Mouse (Mus musculus) midbrain, embryonic 11.5 days (tissue): ENCODE results near the gene Fam71b. TPM values are rescaled to one million over a fixed set of nuclear protein-coding genes. Genes with fewer than 3 reads are reported as not detected.

Experiments
- ATAC-seq: fragments of 200-750 bp; cut with Nextera tagmentation; 2 replicates; pipeline ENCODE4 v1.8.0; 2017; ENCODE audit warnings: moderate TSS enrichment, moderate library complexity; ENCODE audit not compliant: low FRiP score
- DNase-seq: peaks from one replicate; pipeline ENCODE4 v3.0.0; 2015; ENCODE audit warnings: low spot score; ENCODE audit errors: missing footprints
- H3K27ac ChIP-seq: fragments of 300-500 bp; sonication (generic); 2 replicates; pipeline ENCODE4 v1.5.1; 2014; ENCODE audit warnings: low read depth, low read length
- H3K27me3 ChIP-seq: fragments of 300-500 bp; sonication (generic); 2 replicates; pipeline ENCODE4 v1.6.1; 2014; ENCODE audit warnings: mild to moderate bottlenecking, low read length, moderate library complexity, mixed read lengths; ENCODE audit not compliant: control insufficient read depth, insufficient read depth
- H3K36me3 ChIP-seq: fragments of 300-500 bp; sonication (generic); 2 replicates; pipeline ENCODE4 v1.6.1; 2014; ENCODE audit warnings: mild to moderate bottlenecking, low read length, moderate library complexity, mixed read lengths; ENCODE audit not compliant: control insufficient read depth, insufficient read depth
- H3K4me1 ChIP-seq: fragments of 300-500 bp; sonication (generic); 2 replicates; pipeline ENCODE4 v1.6.1; 2014; ENCODE audit warnings: low read length; ENCODE audit not compliant: control insufficient read depth, insufficient read depth
- H3K4me2 ChIP-seq: fragments of 300-500 bp; sonication (generic); 2 replicates; pipeline ENCODE4 v1.6.1; 2014; ENCODE audit warnings: mild to moderate bottlenecking, moderate library complexity
- H3K4me3 ChIP-seq: fragments of 300-500 bp; sonication (generic); 2 replicates; pipeline ENCODE4 v1.5.1; 2014; ENCODE audit warnings: low read depth, low read length
- H3K9ac ChIP-seq: fragments of 300-500 bp; sonication (generic); 2 replicates; pipeline ENCODE4 v1.6.1; 2014; ENCODE audit warnings: low read length
- H3K9me3 ChIP-seq: fragments of 300-500 bp; sonication (generic); 2 replicates; pipeline ENCODE4 v1.6.1; 2016; ENCODE audit warnings: low read length; ENCODE audit not compliant: control insufficient read depth
- WGBS: fragments of 180-500 bp; shearing (Covaris S2); extraction: QIAGEN DNeasy Blood & Tissue Kit; methylation state at CpG from one replicate; pipeline ENCODE4 v1.1.7; 2014; 5-methylcytosine and 5-hydroxymethylcytosine counted together
- polyA plus RNA-seq: library from polyadenylated mRNA; unstranded; fragments of >200 nt; fragmentation: Nextera tagmentation; extraction: Ambion mirVana; gene quantifications from 2 replicates; pipeline ENCODE4 v1.2.1, GENCODE M21; 2014

Gene Fam71b
- polyA plus RNA-seq, 1 experiment from 2014 or later = not detected

DNA sequence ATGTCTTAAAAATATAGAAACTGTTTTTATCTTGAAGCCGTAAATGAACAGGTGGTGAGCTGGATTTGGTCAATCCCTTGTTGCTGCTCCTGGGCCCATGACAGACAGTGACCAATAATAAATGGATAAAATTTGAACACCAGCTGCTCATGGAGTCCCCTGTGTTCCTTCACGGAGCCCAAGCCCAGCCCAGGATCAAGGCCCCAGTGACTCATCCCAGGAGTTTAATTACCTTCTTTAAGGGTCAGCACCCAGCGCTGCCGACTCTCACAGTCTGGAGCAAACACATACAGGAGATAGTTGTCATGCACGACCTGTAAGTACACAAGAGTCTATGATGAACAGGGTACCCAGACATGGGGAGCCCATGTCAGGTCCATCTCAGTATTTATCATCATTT lies 30.6 kb upstream of the Fam71b start:
- WGBS = 84% methylated on average over 5 of the region's 5 CpGs
- H3K4me3 ChIP-seq = no peak overlapping the region
- H3K27ac ChIP-seq = no peak overlapping the region
- ATAC-seq = no peak
- H3K9ac ChIP-seq = no peak overlapping the region
- no peaks in the 10 kb centered on the region for H3K36me3 ChIP-seq
- H3K4me2 ChIP-seq = no peak overlapping the region
- no peaks in the 10 kb centered on the region for H3K4me1 ChIP-seq
- no peaks in the 10 kb centered on the region for H3K27me3 ChIP-seq
- no peak for DNase-seq
- no peaks in the 10 kb centered on the region for H3K9me3 ChIP-seq

DNA sequence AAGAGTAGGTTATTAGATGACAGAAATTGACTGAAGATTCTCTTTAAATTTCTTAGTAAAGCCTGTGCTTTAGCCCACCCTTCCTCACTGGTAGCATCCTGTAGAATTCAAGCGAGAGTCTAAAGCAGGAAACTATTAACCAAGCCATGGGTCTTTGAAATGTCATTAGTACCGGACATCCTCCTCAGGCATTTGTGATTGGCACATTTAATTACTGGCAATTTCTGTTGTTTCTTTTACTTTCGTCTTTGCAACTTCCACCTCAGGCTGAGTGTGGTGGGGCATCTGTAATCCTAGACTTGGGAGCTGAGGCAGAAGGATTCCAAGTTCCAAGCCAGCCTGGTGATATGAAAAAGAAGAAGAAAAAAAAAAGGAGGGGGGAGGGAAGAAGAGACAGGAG lies 30.0 kb upstream of the Fam71b start:
- Histone ChIP-seq H3K27ac (no peak overlapping the region), H3K4me2 (no peak overlapping the region), H3K4me1 (no peaks in the 10 kb centered on the region), H3K4me3 (no peak overlapping the region), H3K36me3 (no peaks in the 10 kb centered on the region), H3K9ac (no peak overlapping the region), H3K27me3 (no peaks in the 10 kb centered on the region), H3K9me3 (no peaks in the 10 kb centered on the region)
- DNase-seq (no peak), ATAC-seq (no peak)
- WGBS = 81% methylated on average over 3 of the region's 3 CpGs

DNA sequence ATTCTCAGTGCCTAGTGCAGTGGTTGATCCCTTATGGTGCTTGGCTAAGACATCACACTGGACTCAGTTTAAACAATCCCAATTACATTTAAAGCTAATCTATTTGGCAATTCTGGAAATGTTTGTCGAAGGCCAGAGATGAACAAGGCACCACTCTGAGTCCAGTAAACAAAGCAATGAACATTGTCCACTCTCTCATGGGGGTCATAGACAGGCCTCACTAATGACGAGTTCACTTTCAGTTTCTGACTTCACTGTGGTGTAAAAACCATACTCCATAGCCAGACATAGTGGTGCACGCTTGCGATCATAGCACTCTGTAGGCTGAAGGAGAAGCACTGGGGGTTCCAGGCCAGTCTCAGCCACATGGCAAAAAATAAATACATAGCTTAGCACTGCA lies 25.9 kb upstream of the Fam71b start:
- H3K4me3 ChIP-seq = no peak overlapping the region
- ATAC-seq (no peak), DNase-seq (no peak)
- H3K36me3 ChIP-seq = no peaks in the 10 kb centered on the region
- no peaks in the 10 kb centered on the region for H3K9me3 ChIP-seq
- no peak overlapping the region for H3K9ac ChIP-seq
- H3K27me3 ChIP-seq = no peaks in the 10 kb centered on the region
- 92% methylated on average over 4 of the region's 4 CpGs for WGBS
- H3K4me1 ChIP-seq = no peaks in the 10 kb centered on the region
- H3K27ac ChIP-seq = no peak overlapping the region
- H3K4me2 ChIP-seq = no peak overlapping the region

DNA sequence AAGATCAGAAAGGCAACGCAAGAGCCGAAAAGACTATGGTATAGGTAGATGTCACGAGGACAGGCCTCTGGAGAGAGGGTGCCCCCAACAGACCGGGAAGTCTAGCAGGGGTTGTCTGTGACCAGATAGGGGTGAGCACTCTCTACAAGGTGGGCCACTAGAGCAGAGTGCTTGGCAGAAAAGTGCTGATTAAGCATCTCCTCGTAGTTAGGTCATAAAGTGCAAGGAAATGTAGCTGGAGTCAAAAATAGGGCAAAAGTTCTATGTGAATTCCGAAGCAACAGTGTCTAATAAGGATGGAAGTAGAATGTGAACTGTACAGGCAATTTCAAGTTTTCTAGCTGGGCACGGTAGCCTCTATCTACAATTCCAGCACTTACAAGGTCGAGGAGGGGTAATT lies 25.1 kb upstream of the Fam71b start:
- H3K9me3 ChIP-seq = no peaks in the 10 kb centered on the region
- 88% methylated on average over 8 of the region's 8 CpGs for whole genome bisulfite sequencing
- H3K27ac ChIP-seq = no peak overlapping the region
- DNase-seq (no peak), ATAC-seq (no peak)
- no peaks in the 10 kb centered on the region for H3K36me3 ChIP-seq
- no peaks in the 10 kb centered on the region for H3K4me1 ChIP-seq
- no peak overlapping the region for H3K4me2 ChIP-seq
- no peaks in the 10 kb centered on the region for H3K27me3 ChIP-seq
- no peak overlapping the region for H3K4me3 ChIP-seq
- H3K9ac ChIP-seq = no peak overlapping the region

DNA sequence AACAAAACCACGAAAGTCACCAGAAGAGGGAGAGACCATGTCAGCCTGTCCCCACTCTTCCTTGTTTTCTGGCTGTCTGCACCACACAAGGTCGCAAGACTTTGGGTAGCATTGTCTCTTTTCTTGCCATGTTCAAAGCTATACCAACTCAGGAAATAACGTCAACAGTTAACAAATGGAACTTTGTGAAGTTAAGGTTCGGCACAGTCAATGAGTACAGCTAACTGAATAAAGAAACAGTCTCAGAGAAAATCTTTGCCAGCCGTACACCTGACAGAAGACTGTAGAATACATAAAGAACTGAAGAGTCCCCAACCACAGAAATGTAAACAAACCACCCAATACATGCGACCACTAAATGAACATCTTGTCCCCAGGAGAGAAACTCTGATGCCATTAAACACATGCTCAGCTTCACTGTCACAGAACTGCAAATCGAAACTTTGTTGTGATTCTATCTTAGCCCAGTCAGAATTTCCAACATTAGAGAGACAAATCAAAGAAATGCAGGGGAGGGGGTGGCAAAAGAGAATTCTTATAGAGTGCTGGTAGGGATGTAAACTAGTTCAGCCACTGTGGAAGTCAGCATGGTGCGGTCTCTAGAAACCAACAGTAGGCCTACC lies 23.9 kb upstream of the Fam71b start:
- WGBS = 90% methylated on average over 8 of the region's 8 CpGs
- no peaks in the 10 kb centered on the region for H3K36me3 ChIP-seq
- no peaks in the 10 kb centered on the region for H3K9me3 ChIP-seq
- no peaks in the 10 kb centered on the region for H3K4me1 ChIP-seq
- DNase-seq = no peak
- no peak overlapping the region for H3K9ac ChIP-seq
- ATAC-seq = no peak
- H3K4me3 ChIP-seq = no peak overlapping the region
- H3K4me2 ChIP-seq = no peak overlapping the region
- H3K27ac ChIP-seq = no peak overlapping the region
- no peaks in the 10 kb centered on the region for H3K27me3 ChIP-seq

DNA sequence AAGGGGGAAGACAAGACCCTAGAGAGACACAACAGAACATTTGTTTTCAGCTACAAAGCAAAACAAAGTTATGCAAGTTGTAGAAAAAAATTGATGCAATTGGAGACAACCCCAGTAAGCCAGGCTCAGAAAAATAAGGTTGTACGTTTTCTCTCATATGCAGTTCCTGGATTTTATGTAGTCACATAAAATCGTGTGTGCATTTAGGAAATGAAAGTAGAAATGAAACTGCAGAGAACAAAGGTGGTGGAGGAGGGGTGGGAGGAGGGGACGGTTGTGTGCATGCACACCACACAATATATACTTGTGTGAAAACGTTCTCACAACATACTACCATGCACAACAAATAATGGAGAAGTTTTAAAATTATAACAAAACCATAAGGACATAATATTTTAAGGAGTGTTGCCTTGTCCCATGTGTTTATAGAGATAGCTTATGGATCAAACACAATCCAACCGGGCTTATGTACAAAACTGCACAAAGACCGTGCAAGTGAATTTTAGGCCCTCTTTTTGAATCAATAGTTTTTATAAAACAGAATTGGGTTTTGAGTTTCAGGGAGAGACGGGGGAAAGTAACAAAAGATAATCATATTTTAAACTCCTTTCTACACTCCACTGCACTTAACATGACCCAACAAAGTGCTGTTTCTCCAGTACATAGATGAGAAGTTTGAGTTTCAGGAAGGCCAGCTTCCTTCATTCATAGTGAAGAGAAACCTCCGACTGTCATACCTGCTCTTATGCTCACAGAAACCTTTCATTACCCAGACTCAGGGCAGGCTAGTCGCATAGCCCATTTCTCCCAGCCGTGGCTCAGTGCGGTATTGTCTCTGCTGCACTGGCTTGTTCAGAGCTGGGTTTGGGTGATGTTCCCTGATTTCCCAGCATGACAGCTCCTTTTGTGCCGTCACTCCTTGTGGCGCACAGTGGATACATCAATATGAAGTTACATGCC lies 23.0 kb upstream of the Fam71b start:
- H3K4me2 ChIP-seq = no peak overlapping the region
- no peaks in the 10 kb centered on the region for H3K27me3 ChIP-seq
- no peaks in the 10 kb centered on the region for H3K36me3 ChIP-seq
- no peak for DNase-seq
- H3K4me1 ChIP-seq = no peaks in the 10 kb centered on the region
- H3K27ac ChIP-seq = no peak overlapping the region
- WGBS = 86% methylated on average over 13 of the region's 13 CpGs
- H3K9ac ChIP-seq = no peak overlapping the region
- no peaks in the 10 kb centered on the region for H3K9me3 ChIP-seq
- H3K4me3 ChIP-seq = no peak overlapping the region
- no peak for ATAC-seq

DNA sequence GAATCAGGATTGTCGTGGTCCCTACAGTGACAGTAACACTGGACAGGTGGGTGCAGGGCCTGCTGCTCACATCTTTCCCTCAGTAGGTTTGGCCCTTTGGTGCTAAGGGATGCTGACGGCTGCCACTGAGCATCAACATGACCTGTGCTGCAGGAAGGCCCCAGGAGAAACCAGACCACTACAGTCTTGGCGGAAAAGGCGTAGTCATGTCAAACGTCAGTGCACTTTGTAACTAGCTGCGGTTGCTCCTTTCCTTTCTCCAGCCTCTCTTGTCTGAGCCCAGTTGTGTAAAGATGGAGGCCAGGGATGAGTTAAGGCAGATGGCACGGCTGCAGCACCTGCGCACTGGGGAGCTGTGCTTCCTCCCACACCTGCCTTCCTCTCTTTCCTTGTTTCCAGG lies 21.3 kb upstream of the Fam71b start:
- H3K4me1 ChIP-seq = no peaks in the 10 kb centered on the region
- H3K27me3 ChIP-seq = no peaks in the 10 kb centered on the region
- H3K27ac ChIP-seq = no peak overlapping the region
- ATAC-seq (no peak), DNase-seq (no peak)
- no peak overlapping the region for H3K4me3 ChIP-seq
- WGBS = 87% methylated on average over 8 of the region's 8 CpGs
- no peak overlapping the region for H3K9ac ChIP-seq
- H3K4me2 ChIP-seq = no peak overlapping the region
- no peaks in the 10 kb centered on the region for H3K9me3 ChIP-seq
- no peaks in the 10 kb centered on the region for H3K36me3 ChIP-seq

DNA sequence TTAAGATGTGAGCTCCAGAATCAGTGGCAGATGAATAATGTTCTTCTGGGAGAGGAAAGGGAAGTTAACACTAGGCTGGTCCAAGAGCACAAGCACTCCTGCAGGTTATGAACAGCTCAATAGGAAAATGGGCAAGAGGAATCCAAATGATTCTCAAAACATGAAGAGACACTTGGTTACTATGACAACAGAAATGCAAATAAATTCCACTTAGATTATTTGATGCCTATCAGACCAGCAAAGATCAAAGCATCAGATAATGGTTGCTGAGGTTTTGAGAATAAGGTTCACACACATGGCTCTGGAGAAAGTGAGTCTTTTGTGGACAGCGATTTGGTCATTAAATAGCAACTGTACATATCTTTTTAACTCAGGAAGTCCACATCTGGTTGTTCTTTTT lies 19.0 kb upstream of the Fam71b start:
- 88% methylated on average over 1 of the region's 1 CpGs for WGBS
- Histone ChIP-seq H3K9me3 (no peaks in the 10 kb centered on the region), H3K27ac (no peak overlapping the region), H3K4me2 (no peak overlapping the region), H3K9ac (no peak overlapping the region), H3K4me1 (no peaks in the 10 kb centered on the region), H3K4me3 (no peak overlapping the region), H3K36me3 (no peaks in the 10 kb centered on the region), H3K27me3 (no peaks in the 10 kb centered on the region)
- ATAC-seq = no peak
- DNase-seq = no peak
